Mouse (Mus musculus): ENCODE data around the gene Noxo1. TPM values are rescaled to one million over a fixed set of nuclear protein-coding genes. Genes with fewer than 3 reads are reported as not detected.

The Noxo1 gene
- polyA plus RNA-seq, 1 experiment from 2014 or later: 2.3 TPM

- Histone ChIP-seq H3K9me3 (replicated peaks) (no peaks in the 10 kb centered on the region), H3K4me1 (peaks cover 24% of the 10 kb centered on the region), H3K36me3 (peaks cover 30% of the 10 kb centered on the region), H3K27ac (no peak overlapping the region), H3K27me3 (ENCODE audit: low read depth, poor library complexity, severe bottlenecking) (no peaks in the 10 kb centered on the region), H3K4me3 (no peak overlapping the region)
- DNase-seq (ENCODE audit: low spot score): no peak
- WGBS: 87% methylated on average over 8 of the region's 8 CpGs
Observed at GRCm38 (mm10) chr17:24742307-24742706, 46.3 kb downstream of the Noxo1 start.

GRCm38 (mm10) chr17:24743896-24744295, 47.9 kb downstream of the Noxo1 start:
- H3K27me3 ChIP-seq (ENCODE audit: low read depth, poor library complexity, severe bottlenecking): 0 out of 2 replicates have a peak, but pooled peaks cover under 1% of the 10 kb centered on the region
- no peaks in the 10 kb centered on the region for H3K9me3 ChIP-seq (replicated peaks)
- no peak overlapping the region for H3K27ac ChIP-seq
- WGBS: 81% methylated on average over 5 of the region's 5 CpGs
- H3K36me3 ChIP-seq: peaks cover 30% of the 10 kb centered on the region
- H3K4me1 ChIP-seq: peaks cover 25% of the 10 kb centered on the region
- no peak for DNase-seq (ENCODE audit: low spot score)
- H3K4me3 ChIP-seq: no peak overlapping the region

- Histone ChIP-seq H3K27me3 (ENCODE audit: low read depth, poor library complexity, severe bottlenecking) (peaks cover 5% of the 10 kb centered on the region), H3K27ac (no peak overlapping the region), H3K4me3 (no peak overlapping the region), H3K9me3 (replicated peaks) (no peaks in the 10 kb centered on the region), H3K36me3 (peaks cover 30% of the 10 kb centered on the region), H3K4me1 (peaks cover 25% of the 10 kb centered on the region)
- WGBS: 80% methylated on average over 3 of the region's 3 CpGs
- no peak for DNase-seq (ENCODE audit: low spot score)
Observed at GRCm38 (mm10) chr17:24744381-24744780, 48.3 kb downstream of the Noxo1 start.

GRCm38 (mm10) chr17:24745526-24746497, 49.8 kb downstream of the Noxo1 start:
- 22% methylated on average over 7 of the region's 7 CpGs for WGBS
- peaks cover 25% of the 10 kb centered on the region for H3K4me1 ChIP-seq
- H3K9me3 ChIP-seq (replicated peaks): no peaks in the 10 kb centered on the region
- H3K27ac ChIP-seq: 0 out of 2 replicates have a peak overlapping the region, but pooled peaks have one; percentile 10
- H3K27me3 ChIP-seq (ENCODE audit: low read depth, poor library complexity, severe bottlenecking): peaks cover 17% of the 10 kb centered on the region
- no peak overlapping the region for H3K4me3 ChIP-seq
- DNase-seq (ENCODE audit: low spot score): peak; percentile 87
- peaks cover 19% of the 10 kb centered on the region for H3K36me3 ChIP-seq

GRCm38 (mm10) chr17:24746986-24747385, 51.0 kb downstream of the Noxo1 start:
- WGBS: 38% methylated on average over 4 of the region's 4 CpGs
- peaks cover 29% of the 10 kb centered on the region for H3K27me3 ChIP-seq (ENCODE audit: low read depth, poor library complexity, severe bottlenecking)
- no peaks in the 10 kb centered on the region for H3K9me3 ChIP-seq (replicated peaks)
- H3K4me1 ChIP-seq: peaks cover 25% of the 10 kb centered on the region
- no peak overlapping the region for H3K4me3 ChIP-seq
- H3K27ac ChIP-seq: peak overlapping the region; percentile 12
- peaks cover 8% of the 10 kb centered on the region; the same call in 1 of the 2 replicates for H3K36me3 ChIP-seq
- DNase-seq (ENCODE audit: low spot score): no peak

Other genes starting within 250 kb of the Noxo1 start
- 35.0 and 38.7 TPM in 2 replicates for gene E4f1, start 225.9 kb upstream of the Noxo1 start, polyA plus RNA-seq (2016; fragmentation: Nextera tagmentation; extraction: Ambion mirVana)
- gene Pgp, start 225.8 kb upstream of the Noxo1 start, polyA plus RNA-seq (2016; fragmentation: Nextera tagmentation; extraction: Ambion mirVana): 68.8 and 76.1 TPM in 2 replicates
- gene Bricd5, start 222.3 kb upstream of the Noxo1 start, polyA plus RNA-seq (2016; fragmentation: Nextera tagmentation; extraction: Ambion mirVana): 0.24 TPM in 1 of 2 replicates, not detected in the other
- 31.6 and 42.2 TPM in 2 replicates for gene Mlst8, start 217.2 kb upstream of the Noxo1 start, polyA plus RNA-seq (2016; fragmentation: Nextera tagmentation; extraction: Ambion mirVana)
- 1.4 and 3.6 TPM in 2 replicates for gene Caskin1, start 207.6 kb upstream of the Noxo1 start, polyA plus RNA-seq (2016; fragmentation: Nextera tagmentation; extraction: Ambion mirVana)
- gene Traf7, start 168.3 kb upstream of the Noxo1 start, polyA plus RNA-seq (2016; fragmentation: Nextera tagmentation; extraction: Ambion mirVana): 125 and 136 TPM in 2 replicates
- gene Rab26, start 162.0 kb upstream of the Noxo1 start, polyA plus RNA-seq (2016; fragmentation: Nextera tagmentation; extraction: Ambion mirVana): 2.4 and 3.8 TPM in 2 replicates
- 18.9 and 24.7 TPM in 2 replicates for gene Pkd1, start 146.4 kb upstream of the Noxo1 start, polyA plus RNA-seq (2016; fragmentation: Nextera tagmentation; extraction: Ambion mirVana)
- 63.2 and 79.5 TPM in 2 replicates for gene Tsc2, start 63.6 kb upstream of the Noxo1 start, polyA plus RNA-seq (2016; fragmentation: Nextera tagmentation; extraction: Ambion mirVana)
- 27.5 and 31.2 TPM in 2 replicates for gene Nthl1, start 63.6 kb upstream of the Noxo1 start, polyA plus RNA-seq (2016; fragmentation: Nextera tagmentation; extraction: Ambion mirVana)
- gene Slc9a3r2, start 45.9 kb upstream of the Noxo1 start, polyA plus RNA-seq (2016; fragmentation: Nextera tagmentation; extraction: Ambion mirVana): 47.2 and 57.1 TPM in 2 replicates
- 0.88 and 1.1 TPM in 2 replicates for gene Npw, start 37.8 kb upstream of the Noxo1 start, polyA plus RNA-seq (2016; fragmentation: Nextera tagmentation; extraction: Ambion mirVana)
- gene Zfp598, start 26.5 kb upstream of the Noxo1 start, polyA plus RNA-seq (2016; fragmentation: Nextera tagmentation; extraction: Ambion mirVana): 34.5 and 36.7 TPM in 2 replicates
- 5.2 and 7.0 TPM in 2 replicates for gene Syngr3, start 6.3 kb upstream of the Noxo1 start, polyA plus RNA-seq (2016; fragmentation: Nextera tagmentation; extraction: Ambion mirVana)
- gene Gfer, start 78 bp upstream of the Noxo1 start, polyA plus RNA-seq (2016; fragmentation: Nextera tagmentation; extraction: Ambion mirVana): 52.9 and 61.2 TPM in 2 replicates
- 165 and 183 TPM in 2 replicates for gene Tbl3, start 11.4 kb downstream of the Noxo1 start, polyA plus RNA-seq (2016; fragmentation: Nextera tagmentation; extraction: Ambion mirVana)
- gene Rnf151, start 21.8 kb downstream of the Noxo1 start, polyA plus RNA-seq (2016; fragmentation: Nextera tagmentation; extraction: Ambion mirVana): 0.21 and 0.38 TPM in 2 replicates
- 1,693 and 2,093 TPM in 2 replicates for gene Rps2, start 21.9 kb downstream of the Noxo1 start, polyA plus RNA-seq (2016; fragmentation: Nextera tagmentation; extraction: Ambion mirVana)
- gene Ndufb10, start 28.2 kb downstream of the Noxo1 start, polyA plus RNA-seq (2016; fragmentation: Nextera tagmentation; extraction: Ambion mirVana): 202 and 204 TPM in 2 replicates
- 0.15 TPM in 1 of 2 replicates, not detected in the other for gene Rpl3l, start 31.6 kb downstream of the Noxo1 start, polyA plus RNA-seq (2016; fragmentation: Nextera tagmentation; extraction: Ambion mirVana)
- gene Msrb1, start 40.4 kb downstream of the Noxo1 start, polyA plus RNA-seq (2016; fragmentation: Nextera tagmentation; extraction: Ambion mirVana): 19.9 and 23.6 TPM in 2 replicates
- gene Hs3st6, start 56.8 kb downstream of the Noxo1 start, polyA plus RNA-seq (2016; fragmentation: Nextera tagmentation; extraction: Ambion mirVana): 3.2 and 4.2 TPM in 2 replicates
- not detected in 2 replicates for gene Meiob, start 108.1 kb downstream of the Noxo1 start, polyA plus RNA-seq (2016; fragmentation: Nextera tagmentation; extraction: Ambion mirVana)
- gene Hagh, start 143.9 kb downstream of the Noxo1 start, polyA plus RNA-seq (2016; fragmentation: Nextera tagmentation; extraction: Ambion mirVana): 26.0 and 28.0 TPM in 2 replicates
- 14.5 and 17.6 TPM in 2 replicates for gene Fahd1, start 154.1 kb downstream of the Noxo1 start, polyA plus RNA-seq (2016; fragmentation: Nextera tagmentation; extraction: Ambion mirVana)
- 0.55 and 0.84 TPM in 2 replicates for gene Igfals, start 169.8 kb downstream of the Noxo1 start, polyA plus RNA-seq (2016; fragmentation: Nextera tagmentation; extraction: Ambion mirVana)
- 72.7 and 79.7 TPM in 2 replicates for gene Nubp2, start 190.1 kb downstream of the Noxo1 start, polyA plus RNA-seq (2016; fragmentation: Nextera tagmentation; extraction: Ambion mirVana)
- gene Spsb3, start 190.4 kb downstream of the Noxo1 start, polyA plus RNA-seq (2016; fragmentation: Nextera tagmentation; extraction: Ambion mirVana): 48.0 and 50.8 TPM in 2 replicates
- 22.1 and 30.6 TPM in 2 replicates for gene Eme2, start 198.9 kb downstream of the Noxo1 start, polyA plus RNA-seq (2016; fragmentation: Nextera tagmentation; extraction: Ambion mirVana)
- 104 and 105 TPM in 2 replicates for gene Mrps34, start 198.9 kb downstream of the Noxo1 start, polyA plus RNA-seq (2016; fragmentation: Nextera tagmentation; extraction: Ambion mirVana)
- 43.6 and 47.0 TPM in 2 replicates for gene Nme3, start 200.3 kb downstream of the Noxo1 start, polyA plus RNA-seq (2016; fragmentation: Nextera tagmentation; extraction: Ambion mirVana)
- 32.1 and 39.3 TPM in 2 replicates for gene Mapk8ip3, start 240.7 kb downstream of the Noxo1 start, polyA plus RNA-seq (2016; fragmentation: Nextera tagmentation; extraction: Ambion mirVana)